Mouse (Mus musculus) embryo, embryonic 11.5 days (tissue): ENCODE results near the gene Srpk1.
"Not testable (repeated sequence)": the region's sequence is repeated elsewhere in the genome, so short reads cannot be mapped to it uniquely, and the experiment has no call there.

ENCODE experiments used
- DNase-seq: peaks from one replicate; pipeline ENCODE4 v3.0.0-alpha.2; 2012; ENCODE audit warnings: low read depth, low spot score

Gene Srpk1

GRCm38 (mm10) chr17:28556635-28557396, 65.7 kb downstream of the Srpk1 start:
- no peak for DNase-seq

- DNase-seq = not testable (repeated sequence)
Observed at GRCm38 (mm10) chr17:28554021-28554420, 68.5 kb downstream of the Srpk1 start.

- peak; percentile 59 for DNase-seq
Observed at GRCm38 (mm10) chr17:28553040-28553793, 69.3 kb downstream of the Srpk1 start.

GRCm38 (mm10) chr17:28549111-28549510, 73.4 kb downstream of the Srpk1 start, which contains the start of gene Clpsl2:
Clpsl2 (plus strand) TSS chr17:28549411.
- DNase-seq = no peak

- no peak for DNase-seq
Observed at GRCm38 (mm10) chr17:28548550-28548949, 74.0 kb downstream of the Srpk1 start.

- no peak for DNase-seq
Observed at GRCm38 (mm10) chr17:28546925-28547324, 75.6 kb downstream of the Srpk1 start.

GRCm38 (mm10) chr17:28537881-28538280, 84.6 kb downstream of the Srpk1 start:
- DNase-seq = no peak
